Mouse (Mus musculus) thymus, adult 2 months (tissue): ENCODE results near the gene Slco2a1.

Experiments
- CTCF ChIP-seq: fragments of 200-500 bp; IDR thresholded peaks from 2 replicates; pipeline ENCODE4 v1.5.1; 2012; ENCODE audit warnings: mild to moderate bottlenecking, control low read depth, low read length, moderate library complexity, borderline replicate concordance; ENCODE audit not compliant: control insufficient read depth, poor library complexity, insufficient read depth; ENCODE audit errors: extremely low read depth
- POLR2A ChIP-seq: fragments of 200-500 bp; IDR thresholded peaks from 2 replicates; pipeline ENCODE4 v1.6.1; 2012; ENCODE audit warnings: mild to moderate bottlenecking, low read length, control low read depth, moderate library complexity; ENCODE audit not compliant: control insufficient read depth, poor library complexity, insufficient read depth; ENCODE audit errors: extremely low read depth

DNA sequence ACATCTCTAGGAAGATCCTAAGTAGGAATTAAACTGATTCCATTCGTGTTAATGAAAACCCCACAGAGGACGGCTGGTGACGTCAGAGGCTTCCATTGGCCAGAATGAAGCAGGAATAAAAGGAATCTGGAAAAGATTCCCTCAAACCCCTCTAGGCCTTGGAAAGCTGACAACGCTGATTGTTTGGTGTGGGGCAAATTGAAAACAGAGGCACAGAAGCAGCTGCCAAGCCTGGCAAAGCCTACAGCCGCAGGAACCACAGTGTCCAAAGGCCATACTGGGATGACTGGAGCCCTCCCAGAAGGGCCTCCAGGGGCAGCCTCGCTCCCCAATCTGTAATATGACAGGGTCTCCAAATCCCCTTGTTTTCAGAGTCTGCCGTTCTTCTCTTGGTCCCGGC lies 78.3 kb downstream of the Slco2a1 start:
- no peak for TF ChIP-seq POLR2A
- TF ChIP-seq CTCF: no peak
